Mouse (Mus musculus) heart, embryonic 10.5 days (tissue): Measurements from ENCODE around the gene Moap1. TPM values are rescaled to one million over a fixed set of nuclear protein-coding genes. Genes with fewer than 3 reads are reported as not detected.

ENCODE experiments used
- DNase-seq: peaks from one replicate; pipeline ENCODE4 v3.0.0-alpha.2; 2017; ENCODE audit warnings: low spot score
- H3K27ac ChIP-seq: fragments of 300-500 bp; sonication (generic); 2 replicates; pipeline ENCODE4 v1.5.1; 2016; ENCODE audit warnings: mild to moderate bottlenecking
- H3K27me3 ChIP-seq: fragments of 300-500 bp; sonication (generic); 2 replicates; pipeline ENCODE4 v1.6.1; 2016; ENCODE audit warnings: mild to moderate bottlenecking; ENCODE audit not compliant: poor library complexity, insufficient read depth, severe bottlenecking
- H3K36me3 ChIP-seq: fragments of 300-500 bp; sonication (generic); 2 replicates; pipeline ENCODE4 v1.6.1; 2016; ENCODE audit warnings: mild to moderate bottlenecking, moderate library complexity
- H3K4me1 ChIP-seq: fragments of 300-500 bp; sonication (generic); 2 replicates; pipeline ENCODE4 v1.6.1; 2016; ENCODE audit warnings: mild to moderate bottlenecking
- H3K4me3 ChIP-seq: fragments of 300-500 bp; sonication (generic); 2 replicates; pipeline ENCODE4 v1.5.1; 2016; ENCODE audit warnings: mild to moderate bottlenecking, moderate library complexity
- H3K9me3 ChIP-seq: fragments of 300-500 bp; sonication (generic); 2 replicates; pipeline ENCODE4 v1.6.1; 2016; ENCODE audit warnings: mild to moderate bottlenecking, moderate library complexity
- WGBS: fragments of 180-500 bp; shearing (Covaris S2); methylation state at CpG from one replicate; pipeline ENCODE4 v1.1.7; 2016; 5-methylcytosine and 5-hydroxymethylcytosine counted together
- polyA plus RNA-seq: library from polyadenylated mRNA; unstranded; fragments of >200 nt; fragmentation: Nextera tagmentation; extraction: Ambion mirVana; gene quantifications from 2 replicates; pipeline ENCODE4 v1.2.1, GENCODE M21; 2016

Gene Moap1
- polyA plus RNA-seq, 1 experiment from 2014 or later, result 24.0 TPM

- H3K27ac ChIP-seq, result peak overlapping the region; percentile 91; the same call in 1 of the 2 replicates
- 3% methylated on average over 5 of the region's 5 CpGs for WGBS
- peaks cover 16% of the 10 kb centered on the region for H3K36me3 ChIP-seq
- peak; percentile 63 for DNase-seq
- H3K4me1 ChIP-seq, result peaks cover 15% of the 10 kb centered on the region
- no peaks in the 10 kb centered on the region for H3K27me3 ChIP-seq
- H3K4me3 ChIP-seq, result peak overlapping the region; percentile 94
- H3K9me3 ChIP-seq, result no peaks in the 10 kb centered on the region
These were observed 15.5 kb upstream of the Moap1 start for GRCm38 (mm10) chr12:102758936-102759335.

DNA sequence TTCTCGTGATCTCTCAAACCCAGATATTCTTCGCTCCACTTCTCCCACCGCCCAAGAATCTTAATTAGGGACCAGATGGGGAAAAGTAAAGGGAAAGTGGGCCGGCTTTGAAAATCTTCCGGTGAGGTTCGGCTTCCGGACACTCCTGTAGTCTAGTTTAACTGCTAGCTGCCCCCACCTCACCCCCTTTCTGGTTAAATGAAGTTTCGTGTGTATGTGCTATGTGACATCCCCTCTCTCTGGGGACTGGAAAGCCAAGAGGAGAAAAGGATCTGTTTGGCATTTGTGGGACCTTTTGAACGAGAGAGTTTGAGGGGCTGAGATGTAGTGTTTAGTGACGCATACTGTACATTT, 14.9 kb upstream of the Moap1 start, which contains the start of gene Gm20604:
Gene Gm20604, minus strand, starts transcription at position 270 of the 354 bp plus-strand sequence.
- Histone ChIP-seq H3K9me3 (no peaks in the 10 kb centered on the region), H3K27ac (peak within 1 kb of the TSS; percentile 91), H3K36me3 (peaks cover 14% of the 10 kb centered on the region), H3K4me1 (peaks cover 15% of the 10 kb centered on the region), H3K4me3 (peak within 1 kb of the TSS; percentile 94), H3K27me3 (no peaks in the 10 kb centered on the region)
- WGBS, result 1% methylated on average over 10 of the region's 10 CpGs
- DNase-seq, result no peak

DNA sequence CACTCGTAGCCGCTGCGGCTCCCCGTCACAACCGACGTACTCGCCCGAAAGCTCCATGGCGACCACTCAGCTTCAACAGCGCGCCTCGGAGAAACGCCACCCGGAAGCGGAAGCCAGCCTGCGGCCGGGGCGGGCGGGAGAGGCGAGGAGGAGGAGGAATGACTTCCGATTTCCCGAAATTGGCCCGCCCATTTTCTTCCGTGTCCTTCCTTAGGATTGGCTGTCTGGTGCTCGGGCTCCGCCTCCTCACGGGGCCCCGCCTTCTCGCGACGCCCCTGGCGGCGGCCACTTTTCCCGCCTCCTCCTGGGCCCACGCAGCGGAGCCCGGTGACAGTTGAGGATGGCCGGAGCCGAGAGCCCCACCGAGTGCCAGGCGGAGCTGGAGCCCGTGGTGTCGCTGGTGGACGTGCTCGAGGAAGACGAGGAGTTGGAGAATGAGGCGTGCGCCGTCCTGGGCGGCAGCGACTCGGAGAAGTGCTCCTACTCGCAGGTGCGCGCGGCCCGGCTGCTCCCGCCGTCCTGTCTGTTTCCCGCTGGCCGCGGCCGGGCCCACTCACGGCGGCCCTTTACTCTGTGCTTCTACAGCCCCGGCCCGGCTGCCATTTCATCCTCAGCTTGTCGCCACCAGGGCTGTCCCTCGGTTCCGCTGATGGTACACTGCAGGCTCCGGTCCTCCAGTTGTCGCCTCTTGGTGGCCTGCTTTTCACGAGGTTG, 14.4 kb upstream of the Moap1 start, which contains the start of the genes Gm28051, Gon7 and Ubr7:
Gene Gm28051, minus strand, starts transcription at position 77 of the 714 bp plus-strand sequence.
Gene Gon7, minus strand, starts transcription at position 115 of the 714 bp plus-strand sequence.
Gene Ubr7, plus strand, starts transcription at position 279 of the 714 bp plus-strand sequence.
- no peaks in the 10 kb centered on the region for H3K27me3 ChIP-seq
- DNase-seq, result peak; percentile 98
- WGBS, result under 1% methylated on average over 73 of the region's 73 CpGs
- H3K9me3 ChIP-seq, result no peaks in the 10 kb centered on the region
- peaks cover 15% of the 10 kb centered on the region for H3K4me1 ChIP-seq
- H3K36me3 ChIP-seq, result peaks cover 14% of the 10 kb centered on the region
- H3K27ac ChIP-seq, result peak within 1 kb of the TSS; percentile 91
- peak within 1 kb of the TSS; percentile 94 for H3K4me3 ChIP-seq

DNA sequence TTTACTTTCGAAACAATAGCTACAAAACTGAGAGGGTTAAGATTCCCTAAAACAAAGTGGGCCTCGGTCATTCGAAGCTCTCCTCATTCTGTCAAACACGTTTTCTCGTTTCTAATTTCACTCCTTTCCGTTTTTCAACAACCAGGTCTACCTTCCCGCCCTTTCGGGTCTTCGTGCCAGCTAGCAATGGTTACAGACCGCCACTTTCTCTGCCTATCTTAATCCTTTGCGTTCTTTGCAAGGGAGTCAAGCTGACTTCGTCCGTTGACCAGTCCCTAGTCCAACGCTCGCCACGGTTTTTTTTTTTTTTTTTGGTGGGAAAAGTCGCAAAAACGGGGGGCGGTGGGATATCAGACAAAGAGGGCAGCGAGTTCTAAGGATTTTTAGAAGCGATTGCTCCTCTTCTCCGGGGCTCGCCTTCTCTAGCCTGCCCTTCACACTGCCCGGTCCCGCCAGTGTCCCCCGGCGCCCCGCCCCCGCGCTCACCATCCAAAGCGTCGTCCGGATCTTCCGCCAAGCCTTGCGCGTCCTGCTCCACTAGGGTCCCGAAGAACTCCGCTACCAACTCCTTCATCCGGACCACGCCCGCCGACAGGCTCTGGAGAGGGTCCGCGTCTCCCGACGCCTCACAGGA, 13.7 kb upstream of the Moap1 start:
- Histone ChIP-seq H3K36me3 (peaks cover 8% of the 10 kb centered on the region), H3K9me3 (no peaks in the 10 kb centered on the region), H3K27ac (peak overlapping the region; percentile 91), H3K4me1 (peaks cover 15% of the 10 kb centered on the region), H3K4me3 (peak overlapping the region; percentile 94), H3K27me3 (no peaks in the 10 kb centered on the region)
- DNase-seq, result no peak
- 1% methylated on average over 46 of the region's 46 CpGs for WGBS

DNA sequence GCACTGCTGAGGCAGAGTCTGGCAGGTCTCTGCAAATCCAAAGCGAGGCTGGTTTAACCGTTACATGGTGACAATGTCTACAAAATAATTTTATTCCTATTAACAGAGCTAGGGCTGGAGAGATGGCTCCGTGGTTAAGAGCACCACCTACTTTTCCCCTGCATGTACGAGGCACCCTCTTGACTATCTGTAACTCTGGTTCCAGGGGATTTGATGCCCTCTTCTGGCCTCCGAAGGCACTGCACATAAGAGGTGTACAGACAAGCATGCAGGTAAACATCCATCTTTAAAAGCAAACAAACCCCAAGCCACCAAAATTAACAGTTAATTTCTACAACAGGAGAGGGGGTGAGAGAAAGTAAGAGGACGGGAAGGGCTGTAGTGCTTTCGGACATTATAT, 12.8 kb upstream of the Moap1 start:
- no peaks in the 10 kb centered on the region for H3K9me3 ChIP-seq
- peak; percentile 72 for DNase-seq
- peaks cover 7% of the 10 kb centered on the region; the same call in 1 of the 2 replicates for H3K36me3 ChIP-seq
- WGBS, result 77% methylated on average over 7 of the region's 7 CpGs
- peak overlapping the region; percentile 91; the same call in 1 of the 2 replicates for H3K27ac ChIP-seq
- peaks cover 15% of the 10 kb centered on the region for H3K4me1 ChIP-seq
- peak overlapping the region; percentile 94 for H3K4me3 ChIP-seq
- H3K27me3 ChIP-seq, result no peaks in the 10 kb centered on the region

DNA sequence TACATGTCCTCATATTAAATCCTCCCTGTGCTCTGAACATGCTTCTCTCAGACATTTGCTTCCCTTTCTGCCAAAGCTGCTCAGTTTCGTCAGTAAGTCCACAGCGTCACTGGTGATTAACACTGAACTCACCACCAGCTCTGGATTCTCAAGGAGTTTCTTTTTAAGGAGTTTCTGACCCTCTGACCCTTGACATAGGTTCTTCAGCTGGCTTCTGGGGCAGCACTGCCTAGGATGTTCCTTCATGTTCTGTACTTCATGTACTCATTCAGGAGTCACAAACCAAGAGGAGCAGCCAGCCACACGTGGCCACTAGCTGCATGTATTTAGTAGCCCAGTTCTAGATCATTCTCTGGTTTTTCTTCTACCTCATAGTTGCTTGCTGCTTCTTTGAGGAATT, 4.8 kb upstream of the Moap1 start:
- 83% methylated on average over 3 of the region's 3 CpGs for WGBS
- H3K36me3 ChIP-seq, result peaks cover 19% of the 10 kb centered on the region
- DNase-seq, result peak; percentile 54
- H3K4me1 ChIP-seq, result peaks cover 10% of the 10 kb centered on the region
- no peak overlapping the region for H3K4me3 ChIP-seq
- H3K27me3 ChIP-seq, result no peaks in the 10 kb centered on the region
- no peaks in the 10 kb centered on the region for H3K9me3 ChIP-seq
- H3K27ac ChIP-seq, result no peak overlapping the region

DNA sequence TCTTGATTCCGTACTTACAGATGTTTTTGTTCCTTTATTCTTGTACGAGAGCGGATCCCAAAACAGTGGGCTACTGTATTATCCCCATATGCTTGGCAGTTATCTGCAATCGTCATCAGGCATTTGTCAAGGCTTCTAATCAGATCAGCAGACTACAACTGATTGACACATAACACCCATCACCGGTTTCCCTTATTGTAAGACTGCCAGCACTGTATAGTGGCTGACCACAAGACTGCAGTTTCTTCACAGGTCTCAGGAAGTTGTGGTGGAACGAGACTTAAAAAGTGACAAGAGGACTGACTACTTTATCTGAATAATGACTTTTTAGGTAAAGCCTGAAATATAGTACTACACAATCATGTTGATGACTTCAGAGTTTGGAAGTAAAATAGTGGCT, 1.4 kb upstream of the Moap1 start:
- H3K27me3 ChIP-seq, result no peaks in the 10 kb centered on the region
- no peak overlapping the region for H3K27ac ChIP-seq
- no peaks in the 10 kb centered on the region for H3K9me3 ChIP-seq
- DNase-seq, result peak; percentile 70
- WGBS, result 58% methylated on average over 6 of the region's 6 CpGs
- H3K4me1 ChIP-seq, result peaks cover 20% of the 10 kb centered on the region
- peak overlapping the region; percentile 93; the same call in 1 of the 2 replicates for H3K4me3 ChIP-seq
- H3K36me3 ChIP-seq, result peaks cover 19% of the 10 kb centered on the region

DNA sequence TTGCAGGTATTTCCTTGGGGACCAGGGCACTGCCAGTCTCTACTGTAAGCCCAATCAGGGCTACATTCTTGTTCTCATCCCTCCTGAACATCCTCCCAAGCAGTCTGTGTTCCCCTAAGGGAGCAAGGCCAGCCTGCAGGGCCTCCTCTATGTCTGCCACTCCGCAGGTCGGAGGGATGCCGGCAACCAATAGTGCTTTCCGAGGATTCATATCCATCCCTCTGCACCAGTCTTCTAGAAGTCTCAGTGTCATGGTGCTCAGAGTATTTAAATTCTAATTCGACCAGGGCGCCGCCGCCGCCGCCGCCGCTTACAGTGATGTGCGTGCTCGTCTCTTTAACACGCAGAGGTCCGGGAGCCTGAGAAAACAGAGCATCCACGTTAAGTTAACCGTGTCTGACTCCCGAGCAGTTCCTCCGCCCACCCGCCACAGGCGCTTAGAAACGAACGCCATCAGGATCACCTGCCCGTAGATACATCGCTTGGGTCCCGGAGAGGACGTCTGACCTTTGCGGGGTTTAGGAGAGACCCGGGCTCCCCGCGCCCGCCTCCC, 349 bp downstream of the Moap1 start:
- under 1% methylated on average over 33 of the region's 33 CpGs for WGBS
- H3K27me3 ChIP-seq, result no peaks in the 10 kb centered on the region
- no peaks in the 10 kb centered on the region for H3K9me3 ChIP-seq
- DNase-seq, result no peak
- peak overlapping the region; percentile 93 for H3K4me3 ChIP-seq
- H3K36me3 ChIP-seq, result peaks cover 8% of the 10 kb centered on the region; the same call in 1 of the 2 replicates
- peaks cover 23% of the 10 kb centered on the region for H3K4me1 ChIP-seq
- H3K27ac ChIP-seq, result peak overlapping the region; percentile 96

- Histone ChIP-seq H3K27ac (no peak overlapping the region), H3K36me3 (no peaks in the 10 kb centered on the region), H3K4me1 (peaks cover 23% of the 10 kb centered on the region), H3K9me3 (no peaks in the 10 kb centered on the region), H3K27me3 (no peaks in the 10 kb centered on the region), H3K4me3 (no peak overlapping the region)
- 60% methylated on average over 7 of the region's 7 CpGs for WGBS
- peak; percentile 70 for DNase-seq
These were observed 1.4 kb downstream of the Moap1 start for GRCm38 (mm10) chr12:102742056-102742455.

DNA sequence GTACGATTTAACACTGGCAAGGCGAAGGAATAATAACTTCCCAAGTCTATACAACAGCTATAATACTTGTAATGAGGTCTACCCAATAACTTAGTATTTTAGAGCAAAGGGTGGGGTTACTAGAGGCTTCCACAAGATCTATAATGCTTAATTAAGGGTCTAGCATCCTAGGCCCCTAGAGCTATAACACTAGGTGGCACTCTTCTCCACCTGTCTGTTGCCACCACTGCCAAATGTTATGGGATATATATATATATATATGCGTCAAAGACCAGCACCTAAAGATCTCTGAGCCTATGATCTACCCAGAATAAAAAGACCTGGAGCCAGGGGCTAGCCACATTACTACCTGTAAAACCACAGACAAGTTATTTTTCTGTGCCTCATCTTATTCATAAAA, 3.2 kb downstream of the Moap1 start:
- H3K36me3 ChIP-seq, result no peaks in the 10 kb centered on the region
- no peak overlapping the region for H3K27ac ChIP-seq
- H3K4me1 ChIP-seq, result peaks cover 23% of the 10 kb centered on the region
- no peaks in the 10 kb centered on the region for H3K9me3 ChIP-seq
- DNase-seq, result peak; percentile 42
- no peak overlapping the region for H3K4me3 ChIP-seq
- 67% methylated on average over 3 of the region's 3 CpGs for WGBS
- no peaks in the 10 kb centered on the region for H3K27me3 ChIP-seq

GRCm38 (mm10) chr12:102739096-102739495, 4.4 kb downstream of the Moap1 start:
- Histone ChIP-seq H3K4me1 (peaks cover 14% of the 10 kb centered on the region), H3K4me3 (no peak overlapping the region), H3K9me3 (no peaks in the 10 kb centered on the region), H3K36me3 (no peaks in the 10 kb centered on the region), H3K27me3 (no peaks in the 10 kb centered on the region), H3K27ac (no peak overlapping the region)
- 65% methylated on average over 5 of the region's 5 CpGs for WGBS
- peak; percentile 70 for DNase-seq

DNA sequence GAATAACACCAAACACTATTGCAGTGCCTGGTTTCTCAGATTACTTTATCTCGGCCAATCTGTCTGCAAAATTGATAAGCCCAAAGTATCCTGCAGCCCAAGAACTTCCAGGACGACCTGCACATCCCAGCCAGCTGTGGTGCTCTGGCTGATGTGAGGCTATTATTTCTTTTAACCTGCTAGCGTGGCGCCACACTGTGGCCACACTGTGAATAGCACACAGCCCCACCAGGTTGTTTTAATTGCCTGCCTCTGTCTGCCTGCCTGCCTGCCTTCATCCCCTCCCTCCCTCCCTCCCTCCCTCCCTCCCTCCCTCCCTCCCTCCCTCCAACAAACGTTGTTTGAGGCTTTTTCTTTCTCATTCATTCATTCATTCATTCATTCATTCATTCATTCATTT, 10.1 kb downstream of the Moap1 start:
- peak; percentile 80 for DNase-seq
- Histone ChIP-seq H3K27ac (no peak overlapping the region), H3K4me1 (peaks cover 24% of the 10 kb centered on the region), H3K4me3 (no peak overlapping the region), H3K9me3 (no peaks in the 10 kb centered on the region), H3K27me3 (no peaks in the 10 kb centered on the region), H3K36me3 (no peaks in the 10 kb centered on the region)
- WGBS, result 10% methylated on average over 4 of the region's 5 CpGs
